Mouse (Mus musculus) CH12.LX (cell line): ENCODE results near the gene Oit3. TPM values are rescaled to one million over a fixed set of nuclear protein-coding genes. Genes with fewer than 3 reads are reported as not detected.

ENCODE experiments used
- DNase-seq: peaks from one replicate; pipeline ENCODE4 v3.0.0-alpha.2; 2013; ENCODE audit errors: extremely low read depth
- H3K27ac ChIP-seq: 2 replicates; pipeline ENCODE4 v1.5.1; 2012; ENCODE audit warnings: low read depth, mild to moderate bottlenecking, control low read depth, moderate library complexity; ENCODE audit not compliant: insufficient read depth
- H3K27me3 ChIP-seq: replicated peaks from 2 replicates; pipeline ENCODE3; 2012; ENCODE audit warnings: inconsistent platforms
- H3K36me3 ChIP-seq, 2 experiments: replicated peaks in 1 of 2; 2 replicates each; pipeline versions ENCODE3 to v1.6.1; 2012; ENCODE audit warnings: inconsistent platforms in 1 of 2, low read length in 1 of 2, mild to moderate bottlenecking in 1 of 2, mixed read lengths in 1 of 2, moderate library complexity in 1 of 2; ENCODE audit not compliant: control insufficient read depth in 1 of 2, insufficient read depth in 1 of 2
- H3K4me1 ChIP-seq, 2 experiments: 2 replicates each; pipeline ENCODE4 v1.6.1; 2012; ENCODE audit warnings: inconsistent platforms in 1 of 2, moderate library complexity in 1 of 2; ENCODE audit not compliant: insufficient read depth in 2 of 2, control insufficient read depth in 1 of 2
- H3K4me2 ChIP-seq: 2 replicates; pipeline ENCODE4 v1.6.1; 2012; ENCODE audit warnings: low read depth, mild to moderate bottlenecking, control low read depth; ENCODE audit not compliant: poor library complexity, insufficient read depth, severe bottlenecking
- H3K4me3 ChIP-seq, 3 experiments: fragments of 150-350 bp in 1 of 3; sonication (generic) in 1 of 3; replicated peaks in 1 of 3; 2 replicates each; pipeline versions ENCODE3 to v1.5.1; 2011 to 2012; ENCODE audit warnings: low read depth in 2 of 3, low read length in 2 of 3, mild to moderate bottlenecking in 2 of 3, moderate library complexity in 2 of 3, control low read depth in 1 of 3, improper control_type of control experiment in 1 of 3, inconsistent platforms in 1 of 3, mixed read lengths in 1 of 3; ENCODE audit not compliant: poor library complexity in 1 of 3
- H3K79me2 ChIP-seq: replicated peaks from 2 replicates; pipeline ENCODE4 v1.6.1; 2012; ENCODE audit warnings: mild to moderate bottlenecking, moderate library complexity; ENCODE audit not compliant: control insufficient read depth, poor library complexity, insufficient read depth, severe bottlenecking; ENCODE audit errors: extremely low read depth
- H3K9ac ChIP-seq: 2 replicates; pipeline ENCODE4 v1.6.1; 2012; ENCODE audit warnings: low read depth, mild to moderate bottlenecking, control low read depth, moderate library complexity; ENCODE audit not compliant: insufficient read depth
- H3K9me3 ChIP-seq: replicated peaks from 2 replicates; pipeline ENCODE3; 2012; ENCODE audit warnings: low read length, inconsistent platforms, mixed read lengths
- CTCF ChIP-seq, 2 experiments: IDR thresholded peaks in 1 of 2; conservative IDR thresholded peaks in 1 of 2; 2 replicates each; pipeline ENCODE4 v1.5.1; 2011 to 2012; ENCODE audit warnings: low read depth in 2 of 2, low read length in 2 of 2, improper control_type of control experiment in 1 of 2, inconsistent platforms in 1 of 2, mild to moderate bottlenecking in 1 of 2, moderate library complexity in 1 of 2
- GABPA ChIP-seq: IDR thresholded peaks from 2 replicates; pipeline ENCODE4 v1.6.1; 2012; ENCODE audit warnings: low read depth, low read length, improper control_type of control experiment, inconsistent platforms; ENCODE audit not compliant: insufficient replicate concordance
- JUND ChIP-seq: conservative IDR thresholded peaks from 2 replicates; pipeline ENCODE4 v1.6.1; 2011; ENCODE audit warnings: low read depth, low read length, improper control_type of control experiment
- KAT2A ChIP-seq: IDR thresholded peaks from 2 replicates; pipeline ENCODE4 v1.6.1; 2012; ENCODE audit warnings: low read length, improper control_type of control experiment, inconsistent platforms; ENCODE audit not compliant: insufficient replicate concordance
- MAFK ChIP-seq: IDR thresholded peaks from 2 replicates; pipeline ENCODE4 v1.6.1; 2011; ENCODE audit warnings: low read length, improper control_type of control experiment; ENCODE audit not compliant: insufficient replicate concordance
- MAX ChIP-seq: IDR thresholded peaks from 2 replicates; pipeline ENCODE4 v1.6.1; 2011; ENCODE audit warnings: low read length, improper control_type of control experiment
- MEF2A ChIP-seq: IDR thresholded peaks from 2 replicates; pipeline ENCODE4 v1.6.1; 2014; ENCODE audit warnings: low read depth, mild to moderate bottlenecking, inconsistent platforms, low read length, improper control_type of control experiment, borderline replicate concordance
- MXI1 ChIP-seq: IDR thresholded peaks from 2 replicates; pipeline ENCODE4 v1.6.1; 2011; ENCODE audit warnings: mild to moderate bottlenecking, low read depth, low read length, improper control_type of control experiment
- NELFE ChIP-seq: IDR thresholded peaks from 2 replicates; pipeline ENCODE4 v1.6.1; 2011; ENCODE audit warnings: low read depth, low read length, improper control_type of control experiment
- NRF1 ChIP-seq: IDR thresholded peaks from 2 replicates; pipeline ENCODE4 v1.6.1; 2014; ENCODE audit warnings: low read depth, mild to moderate bottlenecking, inconsistent platforms, low read length, improper control_type of control experiment, moderate library complexity
- PAX5 ChIP-seq: IDR thresholded peaks from 2 replicates; pipeline ENCODE4 v1.6.1; 2012; ENCODE audit warnings: low read length, inconsistent platforms, mixed read lengths
- POLR2AphosphoS2 ChIP-seq: IDR thresholded peaks from 2 replicates; pipeline ENCODE4 v1.6.1; 2011; ENCODE audit warnings: low read depth, low read length, improper control_type of control experiment
- RCOR1 ChIP-seq: conservative IDR thresholded peaks from 2 replicates; pipeline ENCODE4 v1.6.1; 2012; ENCODE audit warnings: low read depth, mild to moderate bottlenecking, inconsistent platforms, low read length, improper control_type of control experiment
- SIN3A ChIP-seq: IDR thresholded peaks from 2 replicates; pipeline ENCODE4 v1.6.1; 2012; ENCODE audit warnings: low read length, improper control_type of control experiment, inconsistent platforms
- TBP ChIP-seq: conservative IDR thresholded peaks from 2 replicates; pipeline ENCODE4 v1.6.1; 2011; ENCODE audit warnings: low read depth, low read length, improper control_type of control experiment
- TCF12 ChIP-seq: IDR thresholded peaks from 2 replicates; pipeline ENCODE4 v1.6.1; 2014; ENCODE audit warnings: low read depth, mild to moderate bottlenecking, inconsistent platforms, low read length, improper control_type of control experiment
- UBTF ChIP-seq: IDR thresholded peaks from 2 replicates; pipeline ENCODE4 v1.6.1; 2012; ENCODE audit warnings: low read depth, mild to moderate bottlenecking, inconsistent platforms, low read length, improper control_type of control experiment, moderate library complexity
- ZC3H11A ChIP-seq: IDR thresholded peaks from 2 replicates; pipeline ENCODE4 v1.6.1; 2012; ENCODE audit warnings: low read depth, mild to moderate bottlenecking, inconsistent platforms, low read length, improper control_type of control experiment
- ZKSCAN1 ChIP-seq: IDR thresholded peaks from 2 replicates; pipeline ENCODE4 v1.6.1; 2012; ENCODE audit warnings: low read depth, inconsistent platforms, low read length, improper control_type of control experiment, borderline replicate concordance
- ZNF384 ChIP-seq: IDR thresholded peaks from 2 replicates; pipeline ENCODE4 v1.6.1; 2012; ENCODE audit warnings: low read depth, low read length, improper control_type of control experiment, inconsistent platforms
- dilution Hi-C: fragments of 300-500 bp; cut with MboI; formaldehyde crosslinking; loops from 2 replicates; pipeline ENCODE4 v1.14.3; 2020; ENCODE audit warnings: low sequenced_read_pairs; ENCODE audit not compliant: extremely low pct_unique_long_range_greater_than_20kb, extremely low pct_ligation_motif_present
- in situ Hi-C: fragments of 300-500 bp; cut with MboI; formaldehyde crosslinking; loops from 3 replicates; pipeline ENCODE4 v1.14.3; 2019; ENCODE audit warnings: low sequenced_read_pairs, low pct_ligation_motif_present, low pct_unique_long_range_greater_than_20kb, mixed read lengths
- polyA plus RNA-seq: library from polyadenylated mRNA; unstranded; fragments of >175 nt; gene quantifications from 2 replicates; pipeline ENCODE4 v1.2.1, GENCODE M21; 2012; ENCODE audit warnings: low read depth; ENCODE audit not compliant: insufficient read length
- total RNA-seq, 2 experiments: library from RNA; depleted of rRNA; stranded (reverse); fragments of 300-350 nt in 1 of 2; fragments of >200 nt in 1 of 2; gene quantifications; 2 replicates each; pipeline ENCODE4 v1.2.3; 2012 to 2014

Oit3 gene
- total and polyA plus RNA-seq, 3 experiments, result 4.5 to 7.5 (median 7.1) TPM

- H3K36me3 ChIP-seq, result no peaks in the 10 kb centered on the region
- no peaks in the 10 kb centered on the region for H3K27me3 ChIP-seq
- TF ChIP-seq RCOR1 (no peak), TBP (no peak), UBTF (no peak), MEF2A (no peak), KAT2A (no peak), TCF12 (no peak), PAX5 (no peak), MXI1 (no peak), NELFE (no peak), JUND (no peak), SIN3A (no peak), NRF1 (no peak), ZC3H11A (no peak), MAFK (no peak)
- TF ChIP-seq, all 38 proteins: peak for 0
- no peak for DNase-seq
- dilution Hi-C loops, result no loop called here
- no peak overlapping the region for H3K4me3 ChIP-seq
- no peak overlapping the region for H3K9ac ChIP-seq
- no peak overlapping the region for H3K4me2 ChIP-seq
- no peak overlapping the region for H3K27ac ChIP-seq
- in situ Hi-C loops, result no loop called here
- H3K4me1 ChIP-seq, result peaks cover 0 to 6% of the 10 kb centered on the region in 2 experiments; a peak in 1 of 4 replicates
- H3K79me2 ChIP-seq, result no peaks in the 10 kb centered on the region
- H3K9me3 ChIP-seq, result peaks cover 2% of the 10 kb centered on the region
Measured at GRCm38 (mm10) chr10:59413711-59414110, 27.9 kb downstream of the Oit3 start.

DNA sequence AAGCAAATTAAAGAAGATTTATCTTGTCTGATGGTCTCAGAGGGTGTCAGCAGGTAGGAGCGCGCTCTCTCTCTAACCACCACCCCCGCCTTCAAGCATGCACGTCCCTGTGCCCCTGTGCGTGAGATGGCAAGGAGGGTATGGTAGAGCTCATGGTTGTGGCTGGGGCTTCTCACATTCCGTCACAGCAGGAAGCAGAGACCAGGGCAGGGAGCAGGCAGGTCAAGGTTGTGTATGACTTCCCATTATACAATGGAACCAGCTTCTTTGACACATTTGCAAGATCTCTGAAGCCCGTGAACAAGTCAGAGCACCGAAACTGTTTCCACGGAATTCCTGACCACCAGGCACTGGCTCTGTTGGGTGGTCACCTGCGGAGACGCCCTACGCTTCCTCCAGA is 31.3 kb downstream of the Oit3 start:
- Histone ChIP-seq H3K4me3 (no peak overlapping the region), H3K9me3 (peaks cover 2% of the 10 kb centered on the region), H3K4me1 (peaks cover 3 to 16% of the 10 kb centered on the region in 2 experiments; a peak in 3 of 4 replicates), H3K4me2 (no peak overlapping the region), H3K27me3 (no peaks in the 10 kb centered on the region)
- dilution Hi-C loops, result no loop called here
- in situ Hi-C loops, result no loop called here
- DNase-seq, result no peak
- TF ChIP-seq GABPA, result no peak
- TF ChIP-seq POLR2AphosphoS2, result no peak
- no peak for TF ChIP-seq MXI1
- no peak for TF ChIP-seq ZNF384
- TF ChIP-seq ZKSCAN1, result no peak
- no peak for TF ChIP-seq MAX
- TF ChIP-seq CTCF (conservative IDR thresholded peaks at IDR 0.05 in 1 of 2, IDR thresholded peaks at IDR 0.05 in 1 of 2; ENCODE audit: low read depth in 2 of 2, low read length in 2 of 2), result no peak
- TF ChIP-seq, all 38 proteins: peak for 0
- Histone ChIP-seq H3K27ac (no peak overlapping the region), H3K9ac (no peak overlapping the region), H3K79me2 (no peaks in the 10 kb centered on the region), H3K36me3 (no peaks in the 10 kb centered on the region)
